Mouse (Mus musculus) adrenal gland, postnatal 10 days (tissue): Measurements from ENCODE around the gene BC051019. TPM values are rescaled to one million over a fixed set of nuclear protein-coding genes. Genes with fewer than 3 reads are reported as not detected.

ENCODE experiments used
- total RNA-seq, 2 experiments: library from RNA; stranded (reverse); gene quantifications; 2 replicates each; pipeline ENCODE4 v1.2.3; 2021

Gene BC051019
- total RNA-seq, 2 experiments from 2014 or later = not detected

Other genes starting within 250 kb of the BC051019 start
- gene Trim66, start 215.7 kb downstream of the BC051019 start, total RNA-seq = under 1 TPM; 0.48 to 0.85 TPM
- gene Rpl27a, start 204.7 kb downstream of the BC051019 start, total RNA-seq = 100 to 1,000 TPM; 227 to 237 TPM
- gene St5, start 20.2 kb downstream of the BC051019 start, total RNA-seq = 10 to 100 TPM; 48.2 to 55.3 TPM
- gene Akip1, start 20.2 kb downstream of the BC051019 start, total RNA-seq = 10 to 100 TPM; 36.8 to 38.5 TPM
- gene Ascl3, start 7.9 kb upstream of the BC051019 start, total RNA-seq = not detected
- gene Tmem9b, start 29.0 kb upstream of the BC051019 start, total RNA-seq = 10 to 100 TPM; 36.3 to 36.7 TPM
- gene Nrip3, start 58.2 kb upstream of the BC051019 start, total RNA-seq = 1 to 10 TPM; 1.2 to 1.4 TPM
- gene Scube2, start 141.8 kb upstream of the BC051019 start, total RNA-seq = 1 to 10 TPM in 1 of 2 experiments, under 1 TPM in 1; 0.69 to 1.1 TPM
- 100 to 1,000 TPM; 131 to 144 TPM for gene Dennd5a, start 236.6 kb upstream of the BC051019 start, total RNA-seq